Mouse (Mus musculus) cerebellum, adult (tissue): Measurements from ENCODE around the gene Cox4i2.
A peak's percentile ranks its signal among the peaks of the same experiment; 100 is the strongest.

Experiments
- ATAC-seq: cut with Nextera tagmentation; 2 replicates; pipeline ENCODE4 v1.9.2; 2017; ENCODE audit warnings: mild to moderate bottlenecking, moderate library complexity, mixed read lengths; ENCODE audit not compliant: insufficient number of reproducible peaks, low FRiP score, low TSS enrichment

The Cox4i2 gene

GRCm38 (mm10) chr2:152789591-152789999 lies 35.6 kb downstream of the Cox4i2 start:
- ATAC-seq, result no peak

- ATAC-seq, result no peak
Observed at GRCm38 (mm10) chr2:152792461-152792860, 38.5 kb downstream of the Cox4i2 start.

GRCm38 (mm10) chr2:152793381-152793780 lies 39.4 kb downstream of the Cox4i2 start:
- ATAC-seq, result no peak

- ATAC-seq, result no peak; the same call in 1 of the 2 replicates
Observed at GRCm38 (mm10) chr2:152794281-152794827, 40.4 kb downstream of the Cox4i2 start.

- ATAC-seq, result no peak
Observed at GRCm38 (mm10) chr2:152797589-152797988, 43.6 kb downstream of the Cox4i2 start.

GRCm38 (mm10) chr2:152799954-152800761 lies 46.2 kb downstream of the Cox4i2 start:
- ATAC-seq, result peak; percentile 63; the same call in 1 of the 2 replicates

DNA sequence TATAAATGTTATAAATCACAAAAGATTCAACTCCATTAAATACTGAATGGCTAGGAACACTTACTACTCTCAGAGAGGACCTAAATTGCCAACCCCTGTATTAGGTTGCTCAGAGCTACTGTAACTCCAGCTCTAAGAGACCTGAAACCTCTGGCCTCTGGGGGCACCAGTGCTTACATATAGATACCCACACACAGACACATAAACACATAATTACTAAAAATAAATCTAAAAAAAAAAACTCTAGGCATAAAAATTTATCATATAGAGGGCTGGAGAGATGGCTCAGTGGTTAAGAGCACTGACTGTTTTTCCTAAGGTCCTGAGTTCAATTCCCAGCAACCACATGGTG lies 46.8 kb downstream of the Cox4i2 start:
- ATAC-seq, result no peak

- ATAC-seq, result no peak
Observed at GRCm38 (mm10) chr2:152802303-152802702, 48.3 kb downstream of the Cox4i2 start.

DNA sequence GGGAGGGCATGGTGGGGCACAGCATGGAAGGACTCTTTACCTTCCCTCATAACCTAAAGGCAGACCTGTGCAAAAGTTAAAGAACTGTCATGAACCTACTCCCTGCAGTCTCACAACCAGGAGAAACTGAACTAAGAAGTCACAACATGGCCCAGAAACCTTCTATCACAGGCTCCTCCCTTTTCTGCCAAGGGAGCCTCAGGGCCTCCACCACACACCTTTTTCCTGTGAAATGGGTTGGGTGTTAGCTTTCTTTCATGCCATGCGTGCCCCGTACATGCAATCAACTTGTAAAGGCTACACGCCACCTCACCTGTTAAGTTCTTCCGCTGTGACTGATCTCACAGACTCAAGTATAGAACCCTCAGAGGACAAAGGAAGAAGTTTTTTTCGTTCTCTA lies 49.1 kb downstream of the Cox4i2 start:
- ATAC-seq, result no peak

GRCm38 (mm10) chr2:152804408-152805110 lies 50.6 kb downstream of the Cox4i2 start:
- peak; percentile 70 for ATAC-seq

GRCm38 (mm10) chr2:152805111-152805490 lies 51.1 kb downstream of the Cox4i2 start:
- no peak for ATAC-seq

GRCm38 (mm10) chr2:152806037-152806436 lies 52.1 kb downstream of the Cox4i2 start:
- no peak for ATAC-seq

DNA sequence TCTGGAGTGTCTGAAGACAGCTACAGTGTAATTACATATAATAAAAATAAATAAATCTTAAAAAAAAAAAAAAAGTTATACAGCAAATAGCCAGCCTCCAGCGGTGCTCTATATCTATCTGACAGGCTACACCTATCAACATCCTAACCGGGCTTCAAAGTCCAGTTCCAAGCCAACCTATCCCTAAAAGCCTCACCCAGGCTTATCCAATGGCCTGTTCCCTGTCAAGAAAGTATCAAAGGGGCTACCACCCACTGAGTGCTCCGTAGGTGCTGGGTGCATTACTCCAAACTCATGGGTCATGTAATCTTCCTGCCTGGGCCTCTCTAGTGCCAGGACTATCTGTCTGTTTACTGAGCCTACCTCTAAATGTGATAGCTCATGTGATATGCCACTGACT lies 54.2 kb downstream of the Cox4i2 start:
- no peak for ATAC-seq

DNA sequence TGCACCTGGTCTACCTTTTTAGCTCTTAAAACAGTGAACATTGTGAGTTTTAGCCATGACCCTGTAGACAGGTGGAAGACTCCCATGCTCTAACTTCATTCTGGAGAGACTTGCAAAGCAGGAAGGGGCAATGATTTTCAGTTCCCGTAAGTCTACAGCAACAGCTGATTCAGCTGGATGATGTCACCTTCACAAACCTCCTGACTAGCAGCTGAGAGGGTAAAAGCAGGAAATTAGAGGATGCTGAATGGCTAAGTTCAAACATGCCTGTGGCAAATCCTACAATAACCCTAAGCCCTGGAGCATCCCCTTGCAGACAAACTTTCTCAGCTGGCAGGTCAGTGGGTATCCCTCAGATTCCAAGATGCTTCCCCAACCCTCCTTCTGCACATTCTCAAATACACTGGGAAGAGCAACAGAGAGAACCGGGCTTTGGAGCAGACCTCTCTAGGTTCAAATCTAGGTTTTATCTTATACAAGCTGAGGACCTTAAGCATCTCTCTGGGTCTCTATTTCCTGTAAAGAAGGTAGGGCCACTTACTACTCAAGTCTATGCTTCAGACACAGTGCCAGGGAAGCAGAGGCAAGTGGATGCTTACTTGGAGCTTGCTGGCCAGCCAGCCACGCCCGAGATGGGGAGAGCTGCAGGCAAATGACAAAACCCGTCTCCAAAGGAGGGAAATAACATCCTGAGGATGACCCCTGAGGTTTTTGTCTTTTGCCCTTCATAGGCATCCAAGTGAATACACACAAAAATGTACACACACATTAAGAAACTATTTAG lies 56.4 kb downstream of the Cox4i2 start:
- no peak for ATAC-seq

- 0 out of 2 replicates have a peak, but pooled peaks have one; percentile 45 for ATAC-seq
Observed at GRCm38 (mm10) chr2:152811336-152812165, 57.6 kb downstream of the Cox4i2 start.

GRCm38 (mm10) chr2:152813232-152813631 lies 59.3 kb downstream of the Cox4i2 start:
- ATAC-seq, result no peak

GRCm38 (mm10) chr2:152814213-152814874 lies 60.4 kb downstream of the Cox4i2 start:
- no peak for ATAC-seq
